Mouse (Mus musculus) kidney, postnatal 14 days (tissue): ENCODE data around the gene Vil1.
A peak's percentile ranks its signal among the peaks of the same experiment; 100 is the strongest.

Experiments
- DNase-seq: peaks from one replicate; pipeline ENCODE4 v3.0.0; 2022; ENCODE audit warnings: mixed read lengths

The Vil1 gene

DNA sequence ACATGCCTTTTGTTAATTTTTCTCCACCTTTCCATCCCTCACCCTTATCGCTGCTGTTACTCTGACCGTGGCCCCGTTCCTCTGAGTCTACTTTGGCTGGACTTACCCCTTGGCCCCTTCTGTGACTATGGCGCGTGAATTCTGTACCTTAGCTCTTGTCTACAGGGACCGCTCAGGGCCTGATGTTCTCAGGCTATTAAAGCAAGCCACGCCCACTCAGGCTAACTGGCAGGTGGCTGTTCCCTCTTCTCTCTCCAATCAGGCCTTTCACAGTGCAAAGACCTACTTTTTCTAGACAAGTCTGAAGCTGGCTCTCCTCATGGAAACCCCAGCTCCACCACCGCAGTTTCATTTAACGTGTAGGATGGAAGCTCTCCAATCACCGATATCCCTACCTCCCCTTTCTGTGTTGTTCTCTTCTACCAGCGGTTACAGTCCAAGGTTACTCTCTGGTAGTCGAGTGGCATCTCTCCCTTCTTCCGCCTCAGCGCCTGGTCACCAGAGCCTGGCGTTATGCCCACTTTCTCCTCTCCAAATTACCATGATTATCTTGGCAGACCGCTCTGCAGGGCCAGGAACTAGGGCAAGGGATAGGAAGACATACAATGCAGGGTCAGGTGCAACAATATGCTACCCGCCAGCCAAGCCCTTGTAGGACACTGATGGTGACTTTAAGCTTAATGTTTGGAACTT, 9.7 kb downstream of the Vil1 start:
- peak; percentile 55 for DNase-seq

DNA sequence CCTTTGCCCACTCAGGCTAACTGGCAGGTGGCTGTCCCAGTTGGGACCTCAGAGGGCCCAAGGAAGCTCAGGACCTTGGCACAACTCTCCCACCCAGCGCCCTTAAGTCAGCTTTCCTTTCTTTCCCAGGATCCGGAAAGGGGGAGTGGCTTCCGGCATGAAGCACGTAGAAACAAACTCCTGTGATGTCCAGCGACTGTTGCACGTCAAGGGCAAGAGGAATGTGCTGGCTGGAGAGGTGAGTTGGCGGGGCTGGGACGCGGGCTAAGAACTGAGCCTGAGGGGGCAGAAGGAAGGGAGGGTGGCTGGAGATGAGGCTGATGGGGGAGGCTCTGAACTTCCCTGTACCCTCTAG, 10.2 kb downstream of the Vil1 start:
- peak; percentile 31 for DNase-seq

DNA sequence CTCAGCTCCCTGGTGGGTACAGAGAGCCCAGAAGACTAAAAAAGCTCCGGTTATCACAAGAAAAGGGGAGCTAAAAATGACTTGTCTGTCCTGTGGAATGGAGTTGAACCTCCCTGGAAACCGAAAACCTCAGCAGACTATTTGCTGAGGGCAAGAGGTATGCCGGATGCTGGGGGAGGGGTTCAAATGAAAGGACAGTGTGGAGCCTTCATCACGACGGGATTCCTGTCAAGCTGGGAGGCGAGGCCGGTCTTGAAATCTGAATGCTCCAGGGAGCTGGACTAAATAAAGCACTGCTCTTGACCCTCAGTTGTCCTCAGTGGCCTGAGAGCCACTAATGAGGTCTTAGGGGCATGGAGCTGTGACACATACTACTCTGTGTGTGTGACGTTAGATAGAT, 14.0 kb downstream of the Vil1 start:
- no peak for DNase-seq

DNA sequence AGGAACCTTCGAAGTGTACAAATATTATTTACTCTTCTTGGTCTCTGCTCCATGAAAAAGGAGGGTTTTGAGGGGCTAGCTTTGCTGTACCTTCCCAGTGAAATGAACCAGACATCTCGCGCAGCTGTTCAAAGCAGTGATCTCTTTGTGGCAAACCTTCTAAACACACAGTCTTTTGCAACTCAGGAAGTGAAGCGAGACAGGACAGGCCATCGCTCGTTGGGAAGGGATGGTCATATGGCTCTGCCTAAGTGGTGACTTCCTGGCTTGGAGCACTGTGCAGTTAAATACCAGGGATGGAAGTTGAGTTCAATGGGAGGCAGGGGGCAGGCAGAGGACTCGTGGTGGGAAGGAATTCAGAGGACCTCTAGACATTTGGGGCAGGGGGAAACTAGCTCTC, 16.7 kb downstream of the Vil1 start:
- DNase-seq = no peak

DNA sequence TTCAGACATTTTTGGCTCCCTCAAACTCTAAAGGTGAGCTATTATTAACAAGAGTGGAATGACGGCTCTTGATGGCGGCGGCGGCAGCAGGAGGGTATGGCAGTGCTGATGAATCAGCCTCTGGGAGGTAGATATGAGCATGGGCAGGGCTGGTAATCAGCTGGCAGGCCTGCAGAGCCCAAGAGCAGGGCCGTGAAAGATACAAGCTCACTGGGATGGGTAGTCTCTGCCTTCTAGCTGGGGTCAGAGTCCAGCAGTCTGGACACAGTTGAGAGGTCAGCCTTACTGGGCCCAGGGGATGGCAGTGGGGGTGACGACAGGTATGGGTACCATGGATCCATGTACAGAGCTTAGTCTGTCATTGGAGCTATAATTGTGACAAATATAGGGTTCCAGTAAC, 24.0 kb downstream of the Vil1 start:
- DNase-seq = peak; percentile 29

DNA sequence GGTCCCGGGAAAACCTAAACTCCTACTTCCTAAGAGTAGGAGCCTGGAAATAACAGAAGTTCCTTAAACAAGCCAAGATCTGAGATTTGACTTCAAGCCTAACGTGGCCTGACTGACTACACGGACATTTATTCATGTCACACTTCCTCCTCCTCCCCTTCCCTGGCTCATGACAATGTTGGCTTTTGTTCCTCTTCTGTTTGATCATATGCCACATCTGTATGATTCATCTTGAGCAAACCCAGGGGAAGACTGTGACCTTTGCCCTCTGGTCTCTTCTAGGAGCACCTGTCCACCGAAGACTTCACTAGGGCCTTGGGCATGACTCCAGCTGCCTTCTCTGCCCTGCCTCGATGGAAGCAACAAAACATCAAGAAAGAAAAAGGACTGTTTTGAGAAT, 25.4 kb downstream of the Vil1 start:
- no peak for DNase-seq

DNA sequence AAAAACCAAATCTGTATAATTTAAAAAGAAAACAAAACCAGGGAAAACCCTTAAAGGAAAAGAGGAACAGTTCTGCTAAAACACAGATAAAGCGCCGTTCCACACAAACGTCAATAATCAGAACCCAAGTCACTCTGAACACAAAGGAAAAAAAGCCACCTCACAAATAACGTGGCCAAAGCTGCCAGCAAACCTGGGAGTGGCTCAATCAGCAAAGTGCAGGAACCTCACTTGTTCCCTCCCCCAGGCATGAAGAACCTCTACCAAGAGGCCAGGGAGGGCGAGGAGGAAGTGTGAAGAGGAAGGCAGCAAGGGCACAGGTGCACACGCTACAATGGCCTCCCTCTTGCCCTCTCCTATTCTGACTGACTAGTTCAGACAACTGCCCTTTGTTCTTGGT, 26.4 kb downstream of the Vil1 start:
- no peak for DNase-seq

DNA sequence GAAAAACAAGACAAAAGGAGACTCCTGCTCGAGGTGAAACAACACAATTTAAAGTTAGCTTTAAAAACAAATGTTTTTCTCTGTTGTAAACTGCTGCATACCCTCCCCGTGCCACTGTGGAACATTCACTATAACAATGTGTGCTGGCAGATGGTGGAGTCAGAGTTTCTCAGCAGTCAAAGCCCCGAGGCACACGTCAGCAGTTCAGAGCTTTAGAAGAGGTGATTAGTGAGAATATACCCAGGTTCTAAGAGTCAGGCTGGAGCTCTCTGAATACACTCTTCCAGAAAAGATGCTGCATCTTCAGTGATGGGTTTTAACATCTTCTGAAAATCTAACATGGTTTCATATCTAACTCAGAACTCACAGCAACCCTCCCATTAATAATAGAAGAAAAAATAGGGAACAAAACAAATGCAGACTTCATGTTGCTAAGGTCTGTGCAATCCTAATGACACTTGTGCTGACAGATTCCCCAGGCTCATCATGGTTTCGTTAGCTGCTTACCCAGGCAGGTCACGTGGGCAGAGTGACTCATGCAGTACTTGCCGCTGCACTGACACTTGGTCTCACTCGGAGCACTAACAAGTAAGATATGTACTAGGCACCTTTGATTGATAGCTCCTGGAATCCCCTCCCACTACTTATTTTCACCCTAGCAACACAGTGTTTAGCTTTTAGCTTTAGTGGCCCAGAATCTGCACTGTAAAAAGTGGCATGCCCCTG, 28.7 kb downstream of the Vil1 start:
- DNase-seq = no peak

DNA sequence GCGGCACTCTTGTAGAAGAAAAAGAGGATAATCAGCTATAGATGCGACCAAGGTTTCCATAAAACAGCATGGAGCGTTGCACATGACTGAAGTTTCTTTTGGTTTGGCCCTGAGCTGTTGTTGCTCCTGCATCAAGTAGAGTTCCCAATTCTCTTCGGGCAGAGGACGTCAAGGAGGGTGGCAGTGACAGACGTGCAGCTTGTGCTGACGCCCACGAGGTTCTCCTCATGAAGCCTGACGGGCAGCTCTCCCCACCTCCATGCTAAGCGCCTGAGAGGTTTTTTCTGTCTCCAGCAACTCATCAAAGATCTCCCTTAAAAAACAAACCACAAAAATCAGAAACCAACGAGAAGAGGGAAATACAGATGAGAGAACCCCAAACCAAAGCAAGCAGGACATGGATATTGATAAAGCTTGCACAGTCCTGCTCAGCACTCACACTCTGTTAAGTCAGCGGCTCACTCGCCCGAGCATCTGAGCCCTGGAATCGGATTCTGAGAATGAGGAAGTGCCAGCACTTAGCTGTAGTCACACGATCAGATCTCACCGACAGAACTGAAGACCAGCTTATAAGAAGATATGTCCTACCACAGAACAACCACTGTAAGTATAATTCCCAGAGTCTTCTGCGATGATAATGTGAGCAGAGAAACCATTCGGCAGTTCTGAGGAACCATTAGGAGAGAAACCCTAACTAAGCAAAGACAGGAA, 30.1 kb downstream of the Vil1 start:
- DNase-seq = no peak

DNA sequence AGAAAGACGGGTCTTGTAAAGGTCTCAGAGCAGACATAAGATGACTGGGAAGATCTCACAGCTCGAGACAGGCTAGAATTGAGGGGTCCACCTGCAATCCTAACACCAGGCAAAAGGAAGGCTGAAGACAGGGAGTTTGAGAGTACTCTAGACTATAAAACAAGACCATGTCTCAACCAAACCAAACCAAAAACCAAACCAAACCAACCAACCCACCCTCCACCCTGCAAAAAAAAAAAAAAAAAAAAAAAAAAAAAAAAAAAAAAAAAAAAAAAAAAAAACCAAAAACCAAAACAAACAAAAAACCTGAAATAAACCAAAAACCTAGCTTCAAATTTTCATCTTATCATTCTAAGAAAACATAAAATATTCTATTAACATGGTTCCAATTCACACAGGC, 35.4 kb downstream of the Vil1 start:
- no peak for DNase-seq

DNA sequence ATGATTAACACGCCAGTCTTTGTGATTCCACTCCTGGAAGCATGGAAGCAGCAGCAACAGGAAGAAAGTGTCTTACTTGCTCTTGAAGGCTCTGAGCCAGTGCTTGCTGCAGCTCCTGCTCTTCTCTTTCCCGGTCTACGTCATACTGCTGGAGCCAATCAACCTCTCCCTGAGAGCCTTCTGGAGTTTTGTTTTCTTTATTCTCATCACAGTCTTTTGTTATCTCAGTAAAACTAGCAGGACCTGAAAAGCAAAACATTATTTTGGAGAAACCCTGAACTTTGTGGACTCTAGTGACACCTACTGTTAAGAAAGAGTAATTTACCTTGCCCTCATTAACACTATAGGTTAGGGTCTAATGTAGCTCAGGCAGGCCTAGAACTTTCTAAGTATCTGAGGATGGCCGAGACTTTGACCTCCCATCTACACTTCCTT, 43.5 kb downstream of the Vil1 start:
- peak; percentile 65 for DNase-seq

DNA sequence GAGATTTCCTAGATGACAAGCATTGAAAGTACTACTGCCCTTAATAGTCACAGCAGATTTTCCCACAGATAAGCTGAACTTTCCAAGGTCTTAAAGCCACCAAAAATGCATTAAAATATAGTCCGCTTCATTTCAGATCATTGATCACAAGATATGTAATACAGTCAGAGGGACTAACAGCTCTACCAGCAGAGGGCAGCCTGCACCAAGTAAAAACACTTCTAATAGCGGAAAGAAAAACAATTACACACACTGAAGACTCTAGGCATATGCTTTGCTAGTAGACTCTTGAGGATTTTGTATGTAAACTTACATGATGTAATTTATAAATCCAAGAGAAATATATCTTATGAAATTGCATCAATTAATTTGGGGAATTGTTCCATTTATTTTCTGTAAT, 51.1 kb downstream of the Vil1 start:
- peak; percentile 52 for DNase-seq
